Mouse (Mus musculus) gastrocnemius, postnatal 14 days (tissue): ENCODE data around the gene Rcan2. TPM values are rescaled to one million over a fixed set of nuclear protein-coding genes. Genes with fewer than 3 reads are reported as not detected.
A peak's percentile ranks its signal among the peaks of the same experiment; 100 is the strongest.

Experiments used
- DNase-seq: peaks from one replicate; pipeline ENCODE4 v3.0.0; 2021; ENCODE audit warnings: mixed read lengths
- intact Hi-C: fragments of 180-260 bp; cut with DNase I; formaldehyde crosslinking; loops from one replicate; pipeline ENCODE4 v1.15.1; 2025; ENCODE audit warnings: low total_unique reads
- long read RNA-seq, 2 experiments: library from polyadenylated mRNA; stranded (forward); transcript quantifications; one replicate each; pipeline ENCODE4 v2.0.0; 2021
- total RNA-seq, 2 experiments: library from RNA; stranded (reverse); gene quantifications; 2 replicates each; pipeline ENCODE4 v1.2.3; 2021

Rcan2 gene
- 10 to 100 TPM; 20.5 to 27.2 TPM for total RNA-seq
- long read RNA-seq, experiment 1, transcript Rcan2-206 (5 exons, 2,914 nt), result major isoform, 12 of 16 reads
- long read RNA-seq, experiment 1, partial matches to known transcripts, result 1 of 16 reads
- long read RNA-seq, experiment 1, other reads (novel, unspliced or antisense), result 2 of 16 reads
- long read RNA-seq, experiment 2, transcript Rcan2-206 (5 exons, 2,914 nt), result major isoform, 15 of 23 reads
- long read RNA-seq, experiment 2, partial matches to known transcripts, result 0 of 23 reads
- long read RNA-seq, experiment 2, other reads (novel, unspliced or antisense), result 5 of 23 reads

GRCm38 (mm10) chr17:43801077-43801476 is at the start of gene Rcan2:
Gene Rcan2 (plus strand): TSS chr17:43801351.
- intact Hi-C loops, result loop anchor here (2.0 kb wide), 1 partner anchor 68 kb away; no protein-coding TSS in a partner anchor

GRCm38 (mm10) chr17:43752811-43753210 is 48.3 kb upstream of the Rcan2 start:
- intact Hi-C loops, result no loop called here

More at GRCm38 (mm10) chr17:43801077-43801476, at the start of gene Rcan2:
- DNase-seq, result peak; percentile 59

GRCm38 (mm10) chr17:43754687-43755086 is 46.5 kb upstream of the Rcan2 start:
- intact Hi-C loops, result no loop called here
- peak; percentile 22 for DNase-seq

More at GRCm38 (mm10) chr17:43752811-43753210, 48.3 kb upstream of the Rcan2 start:
- no peak for DNase-seq

GRCm38 (mm10) chr17:43758607-43759259 is 42.4 kb upstream of the Rcan2 start:
- intact Hi-C loops, result no loop called here
- peak; percentile 24 for DNase-seq

GRCm38 (mm10) chr17:43784531-43784930 is 16.6 kb upstream of the Rcan2 start:
- peak; percentile 31 for DNase-seq
- intact Hi-C loops, result no loop called here

- intact Hi-C loops, result no loop called here
- peak; percentile 10 for DNase-seq
These were observed 12.9 kb upstream of the Rcan2 start for GRCm38 (mm10) chr17:43788222-43788621.

- intact Hi-C loops, result no loop called here
- no peak for DNase-seq
These were observed 11.8 kb upstream of the Rcan2 start for GRCm38 (mm10) chr17:43789376-43789775.

GRCm38 (mm10) chr17:43791751-43792150 is 9.4 kb upstream of the Rcan2 start:
- intact Hi-C loops, result loop anchor here (10.0 kb wide), 1 partner anchor 87 kb away; no protein-coding TSS in a partner anchor
- no peak for DNase-seq

GRCm38 (mm10) chr17:43794731-43795280 is 6.3 kb upstream of the Rcan2 start:
- DNase-seq, result no peak
- intact Hi-C loops, result loop anchor here (10.0 kb wide), 1 partner anchor 90 kb away; no protein-coding TSS in a partner anchor

- DNase-seq, result peak; percentile 71
- intact Hi-C loops, result loop anchor here (2.0 kb wide), 1 partner anchor 67 kb away; no protein-coding TSS in a partner anchor
These were observed 633 bp downstream of the Rcan2 start for GRCm38 (mm10) chr17:43801595-43802373.

GRCm38 (mm10) chr17:43802414-43802813 is 1.3 kb downstream of the Rcan2 start:
- intact Hi-C loops, result no loop called here

GRCm38 (mm10) chr17:43803111-43803510 is 2.0 kb downstream of the Rcan2 start:
- no peak for DNase-seq
- intact Hi-C loops, result no loop called here

More at GRCm38 (mm10) chr17:43802414-43802813, 1.3 kb downstream of the Rcan2 start:
- DNase-seq, result no peak

- intact Hi-C loops, result no loop called here
- DNase-seq, result no peak
These were observed 2.6 kb downstream of the Rcan2 start for GRCm38 (mm10) chr17:43803764-43804163.

- DNase-seq, result no peak
- intact Hi-C loops, result no loop called here
These were observed 5.7 kb downstream of the Rcan2 start for GRCm38 (mm10) chr17:43806841-43807240.

GRCm38 (mm10) chr17:43811453-43811852 is 10.3 kb downstream of the Rcan2 start:
- intact Hi-C loops, result loop anchor here (5.0 kb wide), 1 partner anchor 1826 kb away; no protein-coding TSS in a partner anchor

GRCm38 (mm10) chr17:43815376-43815775 is 14.2 kb downstream of the Rcan2 start:
- no peak for DNase-seq
- intact Hi-C loops, result no loop called here

More at GRCm38 (mm10) chr17:43811453-43811852, 10.3 kb downstream of the Rcan2 start:
- no peak for DNase-seq

- intact Hi-C loops, result no loop called here
- DNase-seq, result no peak
These were observed 15.3 kb downstream of the Rcan2 start for GRCm38 (mm10) chr17:43816480-43816879.

- no peak for DNase-seq
- intact Hi-C loops, result no loop called here
These were observed 16.0 kb downstream of the Rcan2 start for GRCm38 (mm10) chr17:43817171-43817570.

GRCm38 (mm10) chr17:43818390-43818789 is 17.2 kb downstream of the Rcan2 start:
- no peak for DNase-seq
- intact Hi-C loops, result no loop called here
